In genomic region chr1:157011226-157011625, GRCm38 (mm10) we compare ENCODE assay signal across 20 mouse cellular contexts.
"Had no signal": no experiment of that assay in that cellular context is flagged by ENCODE, and none has a peak within 500 bp of the region (broad histone marks: within the 10 kb centered on the region; RNA-seq: fewer than 3 reads in every experiment).

No protein-coding gene starts in this region.

- H3K9ac ChIP-seq: limb, embryonic 13.5 days; liver, embryonic 12.5 days; liver, embryonic 15.5 days; neural tube, embryonic 12.5 days; neural tube, embryonic 15.5 days had no signal

- ATAC-seq: liver, embryonic 12.5 days had no signal

- H3K36me3 ChIP-seq: limb, embryonic 10.5 days; limb, embryonic 13.5 days; liver, embryonic 12.5 days; liver, embryonic 15.5 days; neural tube, embryonic 12.5 days; neural tube, embryonic 15.5 days had no signal

- H3K27ac ChIP-seq: kidney, postnatal 0 days; layer of hippocampus, adult 2 months; limb, embryonic 10.5 days; limb, embryonic 13.5 days; liver, embryonic 12.5 days; liver, embryonic 15.5 days; neural tube, embryonic 12.5 days; neural tube, embryonic 15.5 days had no signal

- DNase-seq: kidney, adult 2 months; layer of hippocampus, adult 9-11 months; lung, adult 2 months; lung, postnatal 14 days; lung, postnatal 4 days; midbrain, embryonic 14.5 days; right cerebral cortex, adult 18-20 months; right cerebral cortex, postnatal 14 days; right cerebral cortex, postnatal 4 days; thymus, adult 18-20 months; thymus, postnatal 36 days had no signal

- H3K4me1 ChIP-seq: limb, embryonic 10.5 days; neural tube, embryonic 12.5 days; neural tube, embryonic 15.5 days had no signal

- H3K4me3 ChIP-seq: layer of hippocampus, adult 2 months; limb, embryonic 10.5 days; limb, embryonic 13.5 days; liver, embryonic 12.5 days; liver, embryonic 15.5 days; neural tube, embryonic 12.5 days; neural tube, embryonic 15.5 days had no signal

- H3K4me2 ChIP-seq: limb, embryonic 13.5 days; liver, embryonic 12.5 days; liver, embryonic 15.5 days; midbrain, embryonic 11.5 days; neural tube, embryonic 12.5 days; neural tube, embryonic 15.5 days had no signal

- H3K9me3 ChIP-seq: limb, embryonic 10.5 days; limb, embryonic 13.5 days; liver, embryonic 12.5 days; liver, embryonic 15.5 days; neural tube, embryonic 12.5 days; neural tube, embryonic 15.5 days had no signal

- H3K27me3 ChIP-seq: limb, embryonic 13.5 days; liver, embryonic 12.5 days; liver, embryonic 15.5 days; neural tube, embryonic 12.5 days; neural tube, embryonic 15.5 days had no signal
